Mouse (Mus musculus) kidney, postnatal 14 days (tissue): ENCODE results near the gene Col5a1.
A peak's percentile ranks its signal among the peaks of the same experiment; 100 is the strongest.

Source experiments
- DNase-seq: peaks from one replicate; pipeline ENCODE4 v3.0.0; 2022; ENCODE audit warnings: mixed read lengths

Col5a1 gene

DNA sequence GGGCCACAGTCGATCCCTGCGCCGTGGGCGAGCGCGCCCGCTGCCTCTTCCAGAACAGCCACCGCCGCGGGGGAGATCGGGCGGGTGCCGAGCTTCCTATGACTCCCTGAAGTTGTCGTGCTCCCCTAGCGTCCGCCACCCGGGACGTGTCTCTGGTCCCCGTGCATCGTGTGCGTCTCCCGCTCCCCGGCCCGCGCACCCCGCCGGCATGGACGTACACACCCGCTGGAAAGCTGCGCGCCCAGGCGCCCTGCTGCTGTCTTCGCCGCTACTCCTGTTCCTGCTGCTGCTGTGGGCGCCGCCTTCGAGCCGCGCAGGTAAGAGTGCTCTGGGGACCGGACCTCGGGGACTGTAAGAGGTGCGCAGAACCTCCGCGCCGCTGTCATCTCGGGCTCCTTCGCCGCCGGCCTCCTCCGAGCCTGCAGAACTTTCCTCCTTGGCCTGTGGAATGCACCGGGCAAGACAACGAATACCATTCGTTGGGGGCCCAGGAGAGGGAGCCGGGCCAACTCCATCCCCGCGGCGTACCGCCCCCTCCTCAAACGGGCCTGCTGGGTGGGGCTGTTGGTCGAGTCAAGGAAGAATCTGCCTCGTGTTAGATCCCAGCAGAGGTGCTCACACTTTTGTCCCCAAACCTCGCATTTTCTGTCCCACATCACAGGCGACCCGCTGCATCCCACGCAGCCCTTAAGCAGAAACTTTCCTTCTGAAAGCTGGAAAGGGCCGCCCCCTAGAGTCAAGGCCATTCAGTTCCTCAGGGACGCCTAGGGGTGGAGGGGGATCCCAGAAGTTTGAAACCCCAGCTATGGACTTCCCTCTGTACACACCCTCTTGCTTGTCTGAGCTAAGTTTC is 609 bp downstream of the Col5a1 start:
- peak; percentile 61 for DNase-seq

DNA sequence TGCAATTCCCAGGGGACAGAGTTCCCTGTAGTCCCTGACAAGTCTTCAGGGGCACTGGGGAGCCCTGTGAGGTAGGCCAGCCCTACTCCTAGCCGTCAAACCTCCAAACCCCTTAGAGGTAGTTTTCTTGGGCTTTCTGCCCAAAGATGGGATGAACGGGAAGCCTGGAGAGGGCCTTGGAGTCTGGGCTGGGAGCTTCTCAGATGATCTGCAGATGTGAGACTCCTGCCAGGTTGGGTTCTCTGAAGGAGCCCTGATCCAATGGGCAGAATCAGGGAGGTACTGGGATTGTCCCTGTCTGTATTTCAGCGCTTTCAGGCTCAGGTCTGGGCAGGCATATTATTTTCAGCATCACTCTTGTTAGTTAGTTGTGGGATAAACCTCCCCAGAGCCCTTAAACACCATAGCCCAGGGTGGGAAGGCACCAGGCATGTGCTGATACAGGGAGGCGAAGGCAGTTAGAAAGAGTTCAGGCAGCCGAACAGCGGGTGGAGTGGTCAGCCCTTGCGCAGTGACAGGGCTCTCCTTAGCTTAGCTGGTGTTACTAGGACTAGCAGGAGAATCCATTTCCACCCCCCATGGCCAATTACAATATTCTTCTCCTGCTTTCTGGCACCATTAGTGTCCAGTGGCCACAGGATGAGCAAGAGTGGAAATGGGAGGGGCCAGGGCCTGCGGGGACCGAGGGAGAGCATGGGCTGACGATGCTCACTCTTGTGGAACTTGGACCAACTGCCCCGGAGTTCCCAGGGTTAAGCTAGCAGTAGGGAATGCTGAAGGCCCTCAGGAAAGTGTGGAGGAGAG is 1.4 kb downstream of the Col5a1 start:
- peak; percentile 44 for DNase-seq

DNA sequence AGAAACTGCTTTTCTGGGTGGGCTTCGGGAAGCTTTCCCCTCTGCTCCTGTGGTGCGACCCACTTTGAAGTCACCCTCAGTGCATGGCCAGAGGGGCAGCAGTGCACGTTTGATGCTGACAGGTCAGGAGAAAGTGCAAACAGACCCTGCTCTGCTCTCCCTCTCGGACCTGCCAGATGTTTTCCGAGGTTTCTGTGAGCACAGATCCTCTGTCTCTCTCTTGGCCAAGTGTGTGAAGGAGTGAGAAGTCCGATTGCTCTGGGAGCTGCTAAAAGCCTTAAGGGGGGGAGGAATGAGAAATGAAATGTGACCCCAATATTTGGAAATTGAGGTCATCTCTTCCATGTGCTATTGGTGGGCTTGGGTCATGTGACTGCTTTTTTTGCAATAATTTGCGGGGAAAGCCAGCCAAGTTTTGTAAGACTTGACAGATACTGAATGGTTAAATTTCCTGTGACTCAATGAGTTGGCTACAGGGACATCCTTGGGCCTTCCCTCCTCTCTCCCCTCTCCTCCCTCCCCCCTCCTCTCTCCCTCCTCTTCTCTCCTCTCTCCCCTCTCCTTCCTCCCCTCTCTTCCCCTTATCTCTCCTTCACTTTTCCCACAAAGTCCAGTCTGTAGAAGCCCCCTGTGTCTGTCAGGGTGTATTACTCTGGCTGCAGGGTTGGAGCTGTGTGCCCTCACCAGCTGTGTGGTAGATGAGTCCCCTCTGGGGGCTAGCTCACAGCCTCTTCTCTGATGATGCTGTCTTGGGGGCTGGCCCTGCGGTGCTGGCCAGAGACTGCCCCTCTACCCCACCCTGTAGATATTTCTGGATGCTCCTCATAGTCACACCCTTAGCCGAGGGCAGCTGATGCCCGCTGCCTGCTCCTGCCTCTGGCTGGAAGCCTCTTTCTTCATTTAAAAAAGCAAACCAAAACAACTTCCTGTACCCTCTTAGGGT is 2.6 kb downstream of the Col5a1 start:
- DNase-seq: peak; percentile 59

DNA sequence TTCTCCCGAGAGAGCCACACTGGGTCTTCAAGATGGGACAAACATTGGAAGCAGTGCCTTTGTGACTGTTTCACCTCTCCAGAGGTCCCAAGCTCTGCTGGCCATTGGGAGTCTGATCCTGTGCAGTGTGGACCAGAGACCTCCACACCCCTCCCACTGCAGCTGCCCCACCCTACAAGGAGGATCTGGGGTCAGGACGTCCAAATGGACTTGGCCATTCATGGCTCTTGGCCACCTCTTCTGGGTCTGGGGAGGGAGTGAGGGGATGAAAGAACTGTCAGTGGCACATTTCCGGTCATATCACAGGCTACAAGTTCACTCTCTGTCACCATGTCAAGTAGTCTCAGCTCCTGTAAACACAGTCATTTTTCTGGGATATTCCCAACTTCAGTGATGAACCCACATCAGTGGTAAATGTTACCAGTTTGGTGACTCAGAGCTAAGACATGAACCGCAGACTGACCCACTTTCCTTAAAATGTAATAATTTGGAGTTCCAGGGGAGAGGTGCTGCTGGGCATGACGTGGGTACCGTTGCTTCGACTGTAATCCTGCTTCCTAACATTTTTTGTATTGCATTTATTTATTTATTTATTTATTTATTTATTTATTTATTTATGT is 5.8 kb downstream of the Col5a1 start:
- no peak for DNase-seq

DNA sequence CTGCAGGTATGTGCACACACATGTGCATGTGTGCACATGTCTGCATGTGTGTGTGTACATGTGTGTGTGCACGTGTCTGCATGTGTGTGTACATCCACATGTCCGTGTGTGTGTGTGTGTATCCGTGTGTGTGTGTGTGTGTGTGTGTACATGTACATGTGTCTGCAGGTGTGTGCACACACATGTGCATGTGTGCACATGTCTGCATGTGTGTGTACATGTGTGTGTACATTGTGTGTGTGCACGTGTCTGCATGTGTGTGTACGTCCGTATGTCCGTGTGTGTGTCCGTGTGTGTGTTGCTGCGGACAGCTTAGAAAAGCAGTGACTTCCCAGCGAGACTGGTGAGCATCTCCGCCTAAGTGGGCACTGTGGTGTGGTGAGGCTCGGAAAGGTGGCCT is 6.8 kb downstream of the Col5a1 start:
- no peak for DNase-seq

DNA sequence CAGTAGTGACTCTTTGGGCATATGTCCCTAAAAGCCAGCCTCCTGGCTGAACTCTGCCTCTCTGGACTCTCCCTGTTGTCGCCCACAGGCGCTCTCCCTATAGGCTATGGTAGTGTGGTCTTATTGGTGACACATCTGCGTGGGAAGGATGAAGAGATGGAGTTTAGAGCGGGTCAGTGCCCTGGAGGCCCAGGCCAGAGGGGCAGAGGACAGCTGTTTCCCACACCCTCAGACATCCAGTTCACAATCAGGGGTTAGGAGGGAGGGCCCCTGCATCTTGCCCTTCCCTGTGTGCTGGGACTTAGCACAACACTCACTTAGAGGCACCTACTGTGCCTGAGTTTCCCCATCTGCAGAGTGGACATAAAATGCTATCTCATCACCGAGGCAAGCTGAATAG is 8.8 kb downstream of the Col5a1 start:
- no peak for DNase-seq

DNA sequence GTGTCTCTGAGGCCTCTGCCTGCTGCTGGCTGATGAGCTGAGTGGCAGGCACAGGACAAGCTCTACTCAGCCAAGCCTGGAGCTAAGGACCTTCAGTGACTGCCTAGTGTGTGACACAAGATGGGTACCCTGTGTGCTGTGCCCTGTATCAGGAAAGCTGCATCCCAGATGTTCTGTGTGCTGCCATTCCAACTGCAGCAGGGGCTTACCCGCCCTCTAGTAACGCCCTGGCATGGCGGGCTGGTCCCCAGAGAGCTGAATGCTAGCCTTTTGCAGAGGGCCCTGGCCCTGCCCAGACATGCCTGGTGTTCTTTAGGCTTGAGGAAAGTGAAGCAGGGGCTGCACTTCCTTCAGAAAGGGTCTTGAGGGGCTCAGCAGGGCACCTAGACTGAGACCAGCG is 9.4 kb downstream of the Col5a1 start:
- DNase-seq: no peak

DNA sequence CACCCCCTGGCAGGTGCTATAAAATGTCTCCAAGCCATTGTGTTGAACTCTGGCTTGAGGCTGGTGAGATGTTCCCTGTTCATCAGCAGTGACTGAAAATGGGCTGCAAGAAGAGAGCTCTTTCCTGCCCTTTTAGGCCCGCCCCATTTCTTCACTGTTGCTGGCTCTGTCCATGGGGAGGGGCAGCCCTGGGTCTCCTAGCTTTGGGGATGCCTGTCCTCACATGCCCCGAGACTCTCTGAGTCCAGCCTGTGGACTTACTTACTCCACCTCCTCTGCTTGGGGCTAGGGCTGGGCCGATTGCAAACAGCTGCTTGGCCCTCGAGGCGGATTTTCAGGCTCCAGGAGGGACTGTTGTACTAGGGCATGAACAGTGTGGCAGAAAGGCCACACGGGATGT is 10.9 kb downstream of the Col5a1 start:
- peak; percentile 70 for DNase-seq

DNA sequence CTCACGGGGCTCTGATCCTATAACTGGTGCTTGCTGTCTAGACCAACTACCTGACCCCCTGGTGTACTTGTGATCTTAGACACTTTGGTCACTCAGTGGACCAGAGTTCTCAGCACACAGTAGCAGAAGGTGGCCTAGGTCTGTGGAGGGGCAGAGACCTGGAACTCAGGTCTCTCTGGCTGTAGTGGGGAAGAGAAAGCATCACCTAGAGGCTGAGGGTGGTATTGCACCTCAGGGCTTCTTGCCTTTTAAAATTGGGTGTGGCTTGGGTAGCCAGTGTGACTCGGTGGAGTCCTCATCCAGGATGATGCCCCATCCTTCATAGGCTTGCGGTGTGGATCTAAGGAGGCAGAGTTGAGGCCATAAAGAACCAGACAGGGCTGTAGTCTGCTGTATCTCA is 13.7 kb downstream of the Col5a1 start:
- peak; percentile 39 for DNase-seq

DNA sequence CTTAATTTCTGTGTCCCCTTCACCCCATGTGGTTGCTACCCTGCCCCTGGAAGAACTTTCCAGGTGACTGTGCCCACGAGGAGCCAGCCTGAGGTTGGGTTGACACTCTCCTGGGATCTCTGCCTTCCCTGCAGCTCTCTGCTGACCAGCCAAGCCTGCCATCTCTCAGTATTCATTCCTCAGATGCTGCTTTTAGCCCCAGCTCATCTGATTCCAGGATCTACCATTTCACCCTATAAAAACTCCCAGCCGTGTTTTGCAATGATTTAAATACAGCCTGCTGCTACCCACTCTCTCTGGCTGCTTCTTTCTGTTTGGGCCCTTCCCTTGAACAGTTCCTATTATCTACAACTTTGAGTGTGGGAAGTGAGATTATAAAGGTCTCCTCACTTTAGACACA is 14.9 kb downstream of the Col5a1 start:
- no peak for DNase-seq

DNA sequence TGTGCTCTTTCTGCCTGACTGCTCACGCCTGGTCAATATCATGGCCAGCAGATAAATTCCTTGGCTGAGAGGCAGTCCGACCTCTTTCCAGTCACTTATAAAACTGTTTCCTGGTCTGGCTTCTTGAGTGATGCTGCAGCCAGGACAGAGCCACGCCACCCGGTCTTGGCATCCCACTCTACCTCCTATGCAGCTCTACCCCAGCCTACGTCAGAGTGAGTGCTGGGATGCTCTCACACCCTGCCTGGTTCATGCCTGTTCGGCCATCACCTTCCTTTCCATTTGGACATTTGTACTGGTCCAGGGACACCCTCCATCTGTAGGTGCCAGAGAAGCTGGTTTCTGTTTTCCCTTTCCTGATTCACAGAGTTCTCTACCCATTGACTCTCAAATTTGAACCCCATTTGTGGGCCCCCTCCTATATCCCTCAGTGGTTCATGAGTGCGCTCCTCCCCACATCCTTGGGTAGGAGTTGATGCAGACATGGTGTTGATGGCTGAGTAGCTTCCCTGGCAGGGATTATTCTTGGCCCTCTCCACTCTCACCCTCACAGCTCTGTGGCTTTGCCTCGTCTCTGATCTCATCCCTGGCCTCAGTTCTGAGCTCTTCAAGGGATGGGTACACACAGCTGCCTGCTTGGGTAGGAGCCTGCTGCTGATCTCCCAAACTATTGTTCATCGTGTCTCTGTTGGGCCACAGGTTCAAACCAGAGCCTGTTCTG is 15.5 kb downstream of the Col5a1 start:
- DNase-seq: no peak

DNA sequence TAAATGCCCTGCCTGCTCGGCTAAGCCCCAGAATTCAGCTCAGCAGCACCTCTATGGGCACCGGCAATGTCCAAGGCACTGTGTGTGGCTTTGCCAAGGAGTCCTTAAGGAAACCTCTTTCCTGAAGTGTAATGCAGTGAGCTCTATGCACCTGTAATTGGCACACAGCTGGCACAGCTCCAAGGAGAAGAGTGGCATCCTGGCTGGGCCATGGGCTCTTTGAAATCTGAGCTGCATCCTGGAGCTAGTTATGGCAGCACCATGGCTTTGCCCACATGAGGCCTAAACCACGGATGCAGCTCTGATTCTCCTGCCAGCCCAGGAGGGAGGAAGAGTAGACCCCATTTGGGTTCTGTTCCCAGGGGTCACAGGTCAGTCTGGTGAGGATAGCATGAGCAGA is 16.1 kb downstream of the Col5a1 start:
- DNase-seq: no peak

DNA sequence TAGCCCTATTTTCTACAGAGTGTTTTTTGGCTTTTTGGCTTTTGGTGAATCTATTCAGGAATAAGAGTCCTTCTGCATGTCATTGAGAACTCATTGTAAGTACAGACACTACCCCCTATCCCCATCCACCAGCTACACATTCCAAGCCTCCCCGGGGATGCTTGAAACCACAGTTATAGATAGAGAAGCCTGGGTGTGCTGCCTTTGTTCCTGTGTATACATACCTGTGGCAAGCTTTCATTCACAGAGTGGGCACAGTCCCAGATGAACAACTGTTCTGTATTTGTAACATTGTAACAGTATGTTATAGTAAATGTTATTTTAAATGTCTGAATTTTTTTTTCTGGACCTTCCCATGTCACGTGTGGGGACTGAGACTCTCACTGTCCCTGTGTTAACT is 19.2 kb downstream of the Col5a1 start:
- no peak for DNase-seq

DNA sequence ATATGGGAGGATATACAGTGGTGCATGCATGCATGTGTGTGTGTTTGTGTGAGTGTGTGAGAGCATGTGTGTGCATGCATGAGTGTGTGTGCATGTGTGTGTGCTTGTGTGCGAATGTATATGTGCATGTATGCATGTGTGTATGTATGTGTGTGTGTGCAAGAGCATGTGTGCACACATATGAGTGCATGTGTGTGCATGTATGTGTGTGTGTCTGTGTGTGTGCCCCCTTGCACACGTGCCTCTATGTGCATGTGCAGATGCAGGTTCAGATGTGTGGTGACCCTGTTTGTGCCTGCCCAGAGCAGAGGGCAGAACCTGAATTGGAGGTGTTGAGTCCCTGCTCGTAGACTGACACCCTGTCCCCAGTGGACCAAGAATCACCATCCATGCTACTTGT is 24.3 kb downstream of the Col5a1 start:
- DNase-seq: no peak

DNA sequence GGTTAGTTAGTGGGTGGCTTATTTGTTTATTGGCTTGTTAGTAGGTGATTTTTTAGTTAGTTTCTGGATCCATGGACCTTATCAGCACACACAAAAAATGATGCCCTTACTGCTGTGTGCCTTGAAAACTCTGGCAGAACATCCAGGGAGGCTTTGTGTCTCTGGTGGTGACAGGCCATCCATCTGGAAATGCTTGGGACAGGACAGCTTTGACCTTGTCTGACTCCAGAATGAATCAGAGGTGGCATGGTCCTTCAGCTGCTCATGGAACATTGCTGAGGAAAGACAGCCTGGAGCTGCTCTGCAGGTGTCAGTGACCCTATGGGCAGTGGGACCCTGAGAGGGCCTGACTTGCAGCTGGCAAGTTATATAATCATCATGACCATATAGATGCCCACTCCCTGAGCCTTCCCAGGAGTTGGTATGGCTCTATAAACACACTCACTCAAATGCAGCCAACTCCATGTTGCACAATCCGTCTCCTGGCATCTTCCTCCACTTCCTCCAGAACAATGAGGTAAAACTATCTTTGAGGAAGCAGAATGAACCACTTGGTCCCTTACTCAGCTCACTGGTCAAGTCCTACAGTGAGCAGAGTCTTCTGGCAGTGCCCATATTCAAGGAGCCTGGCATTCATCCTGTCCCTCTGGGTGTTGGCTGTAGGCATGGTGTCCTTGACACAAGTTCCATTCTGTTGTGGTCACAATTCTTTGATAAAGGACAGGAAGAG is 26.5 kb downstream of the Col5a1 start:
- DNase-seq: no peak

DNA sequence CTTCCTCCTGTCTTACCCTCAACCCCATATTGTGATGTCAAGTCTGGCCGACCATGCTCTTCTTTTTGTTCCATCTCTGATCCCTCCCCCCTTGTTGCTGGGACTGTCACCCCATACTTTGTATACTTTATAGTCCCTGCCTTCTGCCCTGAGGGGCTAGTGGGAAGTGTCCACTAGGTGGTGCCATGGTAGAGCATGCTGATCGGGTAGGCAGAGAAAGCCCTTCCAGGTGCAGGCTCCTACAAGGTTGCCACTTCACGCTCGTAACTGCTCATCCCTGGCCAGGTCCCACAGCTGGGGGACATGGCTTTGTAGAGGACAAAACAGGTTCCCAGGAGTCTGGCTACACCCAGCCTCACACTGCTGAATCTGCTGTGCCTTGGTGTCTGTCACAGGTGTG is 29.5 kb downstream of the Col5a1 start:
- DNase-seq: no peak

DNA sequence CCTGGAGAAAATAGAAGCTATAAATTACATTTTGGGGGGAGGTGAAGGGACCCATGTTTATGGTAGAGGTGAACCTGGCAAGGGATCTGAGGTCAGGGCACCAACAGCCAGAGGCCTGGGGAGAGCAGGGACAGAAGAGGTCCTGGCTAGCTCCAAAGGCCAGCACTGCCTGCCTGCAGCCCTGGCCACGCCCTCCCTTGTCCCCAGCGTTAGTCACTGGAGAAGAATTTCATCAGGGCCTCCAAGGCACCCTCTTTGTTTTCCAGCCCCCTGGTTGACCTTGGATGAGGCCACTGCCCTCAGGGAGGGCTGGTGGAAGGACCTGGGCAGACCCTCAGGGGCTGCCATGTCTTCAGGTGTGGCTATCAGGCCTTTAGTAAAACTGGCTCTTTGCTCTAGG is 30.1 kb downstream of the Col5a1 start:
- no peak for DNase-seq

DNA sequence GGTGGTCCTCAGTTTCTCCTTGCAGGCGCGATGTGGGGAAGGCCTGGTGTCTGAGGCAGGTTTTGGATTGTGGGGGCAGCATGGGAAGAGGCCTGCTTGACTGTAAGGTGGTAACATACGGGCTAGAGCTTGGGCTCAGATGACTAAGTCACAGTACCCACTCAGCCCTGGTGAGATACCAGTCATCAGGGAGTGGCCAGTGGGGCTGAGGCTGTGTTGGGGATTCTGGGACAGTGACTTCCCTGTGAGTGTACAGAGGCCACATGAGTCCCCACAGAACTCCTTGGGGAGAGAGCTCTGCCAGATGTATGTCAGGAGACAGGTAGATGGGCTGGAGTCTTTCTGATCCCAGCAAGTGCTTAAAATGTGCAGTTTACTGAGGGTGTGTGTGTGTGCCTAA is 31.0 kb downstream of the Col5a1 start:
- DNase-seq: no peak

DNA sequence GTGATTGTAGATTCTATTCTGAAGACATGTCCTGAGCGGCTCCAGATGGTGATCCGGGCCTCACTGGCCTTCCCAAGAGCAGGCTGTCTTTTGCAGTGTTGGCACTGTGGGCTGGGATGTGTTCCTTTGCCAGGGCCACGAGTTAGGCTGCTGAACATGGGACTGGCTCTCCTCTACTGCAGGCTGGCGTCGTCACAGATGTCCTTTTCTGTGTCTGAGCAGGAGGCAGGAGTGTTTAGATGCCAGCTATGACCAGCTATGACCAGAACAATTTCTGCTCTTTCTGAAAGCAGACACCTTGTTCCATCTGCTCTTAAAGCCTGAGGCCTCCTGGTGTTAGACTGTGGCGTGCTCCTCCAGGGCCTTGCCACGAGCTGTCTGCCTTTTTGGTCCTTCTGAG is 31.9 kb downstream of the Col5a1 start:
- DNase-seq: no peak

DNA sequence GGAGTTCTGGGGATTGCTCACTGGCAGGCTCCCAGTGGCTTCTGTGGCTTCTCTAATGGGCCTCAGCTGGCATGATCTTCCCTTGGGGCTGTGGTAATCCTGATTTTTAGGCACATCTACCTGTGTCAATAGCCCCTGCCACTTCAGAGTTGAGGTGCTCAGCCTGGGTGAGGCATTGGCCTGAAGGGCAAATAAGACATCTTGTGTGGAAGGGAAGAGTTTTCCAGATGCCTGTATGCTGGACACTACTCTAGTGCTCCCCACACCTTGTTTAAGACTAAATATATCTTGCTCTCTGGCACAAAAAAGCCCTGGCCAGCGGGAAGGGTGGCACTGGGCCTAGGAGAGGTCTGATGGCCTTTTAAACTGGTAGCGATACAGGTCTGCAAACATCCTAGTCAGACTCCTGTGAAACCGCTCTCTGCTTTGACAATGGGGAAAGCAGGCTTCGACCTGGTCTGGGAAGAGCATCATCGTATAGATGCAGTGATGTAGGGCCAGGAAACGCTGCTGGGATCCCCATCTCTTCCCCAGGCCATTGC is 33.2 kb downstream of the Col5a1 start:
- no peak for DNase-seq

DNA sequence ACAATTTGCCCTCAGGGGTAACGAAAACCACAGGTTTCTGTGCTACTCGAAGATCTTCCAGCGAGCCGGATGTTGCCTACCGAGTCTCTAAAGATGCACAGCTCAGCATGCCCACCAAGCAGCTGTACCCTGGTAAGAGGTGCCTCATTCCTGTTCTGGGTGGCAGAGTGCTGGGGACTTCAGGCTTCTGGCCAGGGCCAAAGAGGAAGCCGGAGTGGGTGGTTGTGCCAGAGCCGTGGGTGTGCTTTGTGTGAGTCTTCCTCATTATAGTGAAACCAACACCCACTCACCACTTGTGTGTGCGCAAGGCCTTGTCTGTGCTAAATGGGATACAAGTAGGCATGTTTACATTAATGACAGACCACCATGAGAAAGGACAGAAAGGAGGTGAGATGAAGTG is 35.8 kb downstream of the Col5a1 start:
- DNase-seq: no peak
